Mouse (Mus musculus): ENCODE results near the gene Il1rn. TPM values are rescaled to one million over a fixed set of nuclear protein-coding genes. Genes with fewer than 3 reads are reported as not detected.

Il1rn gene
- polyA plus RNA-seq, 1 experiment: not detected

DNA sequence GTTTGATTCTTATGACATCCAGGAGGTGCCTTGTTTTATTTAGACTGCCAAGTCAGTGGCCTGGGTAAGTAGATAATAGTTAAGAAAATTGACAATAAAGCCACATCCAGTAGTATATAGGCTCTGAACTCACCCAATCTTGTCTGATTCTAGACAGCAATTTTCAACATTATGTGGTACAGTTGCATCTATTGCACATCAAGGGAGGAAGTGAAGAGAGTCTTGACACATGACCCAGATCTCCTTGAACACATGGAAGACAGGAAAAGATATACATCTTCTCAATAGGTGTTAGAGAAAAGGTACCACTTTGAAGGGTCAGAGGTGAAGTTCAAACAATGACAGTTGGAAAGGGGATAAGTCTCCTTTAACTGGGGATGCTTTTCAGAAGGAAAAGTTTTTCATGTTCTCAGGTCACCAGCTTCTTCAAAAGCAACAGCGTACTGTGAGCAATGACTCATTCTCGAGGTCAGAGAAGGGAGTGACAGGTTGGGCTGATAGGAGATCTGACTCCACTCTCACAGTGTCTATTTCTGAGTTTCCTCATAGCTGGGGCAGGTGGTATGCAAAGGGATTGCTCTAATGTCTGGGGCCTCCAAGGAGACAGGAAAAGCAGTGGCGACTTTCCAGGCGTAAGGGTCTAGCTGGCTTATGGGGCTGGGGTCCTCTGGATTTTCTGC is 18.6 kb upstream of the Il1rn start:
- no peaks in the 10 kb centered on the region for H3K4me1 ChIP-seq (ENCODE audit: control insufficient read depth, insufficient read depth, low read length)
- H3K27ac ChIP-seq (ENCODE audit: insufficient read depth, low read length): no peak overlapping the region
- no peaks in the 10 kb centered on the region for H3K36me3 ChIP-seq (ENCODE audit: control insufficient read depth, insufficient read depth, low read length, poor library complexity, severe bottlenecking)
- no peak overlapping the region for H3K4me3 ChIP-seq (ENCODE audit: low read depth, low read length)
- no peaks in the 10 kb centered on the region for H3K27me3 ChIP-seq (ENCODE audit: control insufficient read depth, insufficient read depth, low read length, poor library complexity, severe bottlenecking)
- H3K9ac ChIP-seq (ENCODE audit: low read depth, poor library complexity, severe bottlenecking): no peak overlapping the region
- TF ChIP-seq CTCF (IDR thresholded peaks at IDR 0.05; ENCODE audit: low read depth, low read length) (no peak), EP300 (IDR thresholded peaks at IDR 0.05; ENCODE audit: insufficient read depth, low read depth, low read length) (no peak), POLR2A (IDR thresholded peaks at IDR 0.05; ENCODE audit: insufficient read depth, low read length) (no peak)
- H3K9me3 ChIP-seq (replicated peaks; ENCODE audit: control insufficient read depth, insufficient read depth, low read length, poor library complexity, severe bottlenecking): 0 out of 2 replicates have a peak, but pooled peaks cover 2% of the 10 kb centered on the region

- no peak overlapping the region for H3K4me3 ChIP-seq (ENCODE audit: low read depth, low read length)
- no peaks in the 10 kb centered on the region for H3K4me1 ChIP-seq (ENCODE audit: control insufficient read depth, insufficient read depth, low read length)
- no peaks in the 10 kb centered on the region for H3K27me3 ChIP-seq (ENCODE audit: control insufficient read depth, insufficient read depth, low read length, poor library complexity, severe bottlenecking)
- H3K27ac ChIP-seq (ENCODE audit: insufficient read depth, low read length): no peak overlapping the region
- TF ChIP-seq EP300 (IDR thresholded peaks at IDR 0.05; ENCODE audit: insufficient read depth, low read depth, low read length) (no peak), POLR2A (IDR thresholded peaks at IDR 0.05; ENCODE audit: insufficient read depth, low read length) (no peak), CTCF (IDR thresholded peaks at IDR 0.05; ENCODE audit: low read depth, low read length) (no peak)
- H3K36me3 ChIP-seq (ENCODE audit: control insufficient read depth, insufficient read depth, low read length, poor library complexity, severe bottlenecking): no peaks in the 10 kb centered on the region
- H3K9me3 ChIP-seq (replicated peaks; ENCODE audit: control insufficient read depth, insufficient read depth, low read length, poor library complexity, severe bottlenecking): no peaks in the 10 kb centered on the region
- H3K9ac ChIP-seq (ENCODE audit: low read depth, poor library complexity, severe bottlenecking): no peak overlapping the region
Observed at GRCm38 (mm10) chr2:24335333-24335732, 1.3 kb upstream of the Il1rn start.

DNA sequence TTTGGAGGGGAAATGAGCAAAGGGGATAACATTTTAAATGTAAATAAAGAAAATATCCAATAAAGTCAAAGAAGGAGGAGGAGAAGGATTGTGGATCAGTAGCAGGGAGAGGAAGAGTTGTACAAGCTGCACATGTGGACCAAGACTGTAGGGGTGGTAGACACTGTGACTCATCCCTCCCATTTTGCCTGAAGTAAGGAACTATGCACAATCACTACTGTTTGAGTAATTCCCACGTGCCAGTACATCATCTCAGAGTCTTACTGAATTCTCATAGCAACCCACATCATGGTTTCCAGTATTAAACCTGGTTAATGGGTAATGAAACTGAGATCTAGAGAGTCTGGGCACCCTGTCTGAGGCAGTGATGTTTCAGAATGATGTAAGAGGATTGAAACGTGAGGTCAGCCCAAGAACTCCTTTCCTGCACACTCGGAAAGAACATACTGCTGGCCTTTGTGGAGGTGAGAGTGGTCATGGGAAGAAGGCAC is 4.8 kb downstream of the Il1rn start:
- no peaks in the 10 kb centered on the region for H3K27me3 ChIP-seq (ENCODE audit: control insufficient read depth, insufficient read depth, low read length, poor library complexity, severe bottlenecking)
- no peak overlapping the region for H3K4me3 ChIP-seq (ENCODE audit: low read depth, low read length)
- H3K27ac ChIP-seq (ENCODE audit: insufficient read depth, low read length): no peak overlapping the region
- no peaks in the 10 kb centered on the region for H3K9me3 ChIP-seq (replicated peaks; ENCODE audit: control insufficient read depth, insufficient read depth, low read length, poor library complexity, severe bottlenecking)
- TF ChIP-seq POLR2A (IDR thresholded peaks at IDR 0.05; ENCODE audit: insufficient read depth, low read length) (no peak), EP300 (IDR thresholded peaks at IDR 0.05; ENCODE audit: insufficient read depth, low read depth, low read length) (no peak), CTCF (IDR thresholded peaks at IDR 0.05; ENCODE audit: low read depth, low read length) (no peak)
- H3K4me1 ChIP-seq (ENCODE audit: control insufficient read depth, insufficient read depth, low read length): no peaks in the 10 kb centered on the region
- no peaks in the 10 kb centered on the region for H3K36me3 ChIP-seq (ENCODE audit: control insufficient read depth, insufficient read depth, low read length, poor library complexity, severe bottlenecking)
- H3K9ac ChIP-seq (ENCODE audit: low read depth, poor library complexity, severe bottlenecking): no peak overlapping the region

DNA sequence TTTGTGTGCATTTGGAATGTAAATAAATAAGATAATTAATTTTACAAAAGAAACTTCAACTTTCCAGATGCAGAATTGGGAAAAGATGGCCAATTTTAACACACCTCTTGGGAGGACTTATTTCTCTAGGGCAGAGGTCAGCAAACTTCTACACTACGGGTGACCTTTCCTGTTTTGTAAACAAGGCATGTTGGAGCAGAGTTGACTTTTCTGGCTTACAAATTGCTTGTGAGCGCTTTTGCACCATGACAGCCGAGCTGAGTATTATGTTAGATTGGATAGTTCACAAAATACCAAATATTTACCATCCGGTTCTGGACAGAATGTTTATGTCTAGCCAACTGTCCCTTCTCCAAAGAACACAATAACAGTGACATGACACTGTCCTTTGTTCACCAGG is 8.0 kb downstream of the Il1rn start:
- H3K9me3 ChIP-seq (replicated peaks; ENCODE audit: control insufficient read depth, insufficient read depth, low read length, poor library complexity, severe bottlenecking): no peaks in the 10 kb centered on the region

GRCm38 (mm10) chr2:24345056-24345455 is 8.4 kb downstream of the Il1rn start:
- H3K4me1 ChIP-seq (ENCODE audit: control insufficient read depth, insufficient read depth, low read length): no peaks in the 10 kb centered on the region
- TF ChIP-seq POLR2A (IDR thresholded peaks at IDR 0.05; ENCODE audit: insufficient read depth, low read length) (no peak), EP300 (IDR thresholded peaks at IDR 0.05; ENCODE audit: insufficient read depth, low read depth, low read length) (no peak), CTCF (IDR thresholded peaks at IDR 0.05; ENCODE audit: low read depth, low read length) (no peak)
- no peaks in the 10 kb centered on the region for H3K27me3 ChIP-seq (ENCODE audit: control insufficient read depth, insufficient read depth, low read length, poor library complexity, severe bottlenecking)

More for the DNA sequence above, 8.0 kb downstream of the Il1rn start:
- no peaks in the 10 kb centered on the region for H3K36me3 ChIP-seq (ENCODE audit: control insufficient read depth, insufficient read depth, low read length, poor library complexity, severe bottlenecking)
- H3K27me3 ChIP-seq (ENCODE audit: control insufficient read depth, insufficient read depth, low read length, poor library complexity, severe bottlenecking): no peaks in the 10 kb centered on the region
- H3K4me3 ChIP-seq (ENCODE audit: low read depth, low read length): no peak overlapping the region
- TF ChIP-seq CTCF (IDR thresholded peaks at IDR 0.05; ENCODE audit: low read depth, low read length) (no peak), POLR2A (IDR thresholded peaks at IDR 0.05; ENCODE audit: insufficient read depth, low read length) (no peak), EP300 (IDR thresholded peaks at IDR 0.05; ENCODE audit: insufficient read depth, low read depth, low read length) (no peak)
- no peak overlapping the region for H3K9ac ChIP-seq (ENCODE audit: low read depth, poor library complexity, severe bottlenecking)
- no peaks in the 10 kb centered on the region for H3K4me1 ChIP-seq (ENCODE audit: control insufficient read depth, insufficient read depth, low read length)
- H3K27ac ChIP-seq (ENCODE audit: insufficient read depth, low read length): no peak overlapping the region

GRCm38 (mm10) chr2:24347926-24348325 is 11.3 kb downstream of the Il1rn start:
- H3K36me3 ChIP-seq (ENCODE audit: control insufficient read depth, insufficient read depth, low read length, poor library complexity, severe bottlenecking): no peaks in the 10 kb centered on the region

More at GRCm38 (mm10) chr2:24345056-24345455, 8.4 kb downstream of the Il1rn start:
- Histone ChIP-seq H3K36me3 (ENCODE audit: control insufficient read depth, insufficient read depth, low read length, poor library complexity, severe bottlenecking) (no peaks in the 10 kb centered on the region), H3K27ac (ENCODE audit: insufficient read depth, low read length) (no peak overlapping the region), H3K9ac (ENCODE audit: low read depth, poor library complexity, severe bottlenecking) (no peak overlapping the region), H3K4me3 (ENCODE audit: low read depth, low read length) (no peak overlapping the region), H3K9me3 (replicated peaks; ENCODE audit: control insufficient read depth, insufficient read depth, low read length, poor library complexity, severe bottlenecking) (no peaks in the 10 kb centered on the region)

More at GRCm38 (mm10) chr2:24347926-24348325, 11.3 kb downstream of the Il1rn start:
- Histone ChIP-seq H3K27ac (ENCODE audit: insufficient read depth, low read length) (no peak overlapping the region), H3K9me3 (replicated peaks; ENCODE audit: control insufficient read depth, insufficient read depth, low read length, poor library complexity, severe bottlenecking) (no peaks in the 10 kb centered on the region), H3K27me3 (ENCODE audit: control insufficient read depth, insufficient read depth, low read length, poor library complexity, severe bottlenecking) (no peaks in the 10 kb centered on the region; the same call in 1 of the 2 replicates), H3K9ac (ENCODE audit: low read depth, poor library complexity, severe bottlenecking) (no peak overlapping the region), H3K4me3 (ENCODE audit: low read depth, low read length) (no peak overlapping the region), H3K4me1 (ENCODE audit: control insufficient read depth, insufficient read depth, low read length) (no peaks in the 10 kb centered on the region)
- TF ChIP-seq POLR2A (IDR thresholded peaks at IDR 0.05; ENCODE audit: insufficient read depth, low read length) (no peak), EP300 (IDR thresholded peaks at IDR 0.05; ENCODE audit: insufficient read depth, low read depth, low read length) (no peak), CTCF (IDR thresholded peaks at IDR 0.05; ENCODE audit: low read depth, low read length) (no peak)

Data from ES-Bruce4 (cell line).